Comparison of ENCODE assay signal across 12 mouse cellular contexts in genomic region chr10:18497066-18497465, GRCm38 (mm10).
"Had no signal": no experiment of that assay in that cellular context is flagged by ENCODE, and none has a peak within 500 bp of the region (broad histone marks: within the 10 kb centered on the region; RNA-seq: fewer than 3 reads in every experiment).

No protein-coding gene starts in this region.

- H3K27ac ChIP-seq: limb, embryonic 12.5 days; liver, embryonic 13.5 days; lung, embryonic 15.5 days; macrophage; stomach, postnatal 0 days had no signal

- H3K27me3 ChIP-seq: limb, embryonic 12.5 days; liver, embryonic 13.5 days; lung, embryonic 15.5 days; megakaryocyte, embryonic 14.5 days had no signal

- H3K36me3 ChIP-seq: liver, embryonic 13.5 days; lung, embryonic 15.5 days had no signal

- DNase-seq: kidney, postnatal 10 days; liver; liver, embryonic 13.5 days; liver, postnatal 0 days; lung, postnatal 14 days; thymus, postnatal 4 days had no signal

- H3K9me3 ChIP-seq: limb, embryonic 12.5 days; liver, embryonic 13.5 days; lung, embryonic 15.5 days; megakaryocyte, embryonic 14.5 days had no signal

- ATAC-seq: liver, postnatal 0 days had no signal

- H3K4me1 ChIP-seq: liver, embryonic 13.5 days; lung, embryonic 15.5 days had no signal

- H3K9ac ChIP-seq: limb, embryonic 12.5 days; liver, embryonic 13.5 days; liver, postnatal 0 days; lung, embryonic 15.5 days had no signal

- H3K4me3 ChIP-seq: limb, embryonic 12.5 days; liver, embryonic 13.5 days; lung, embryonic 15.5 days; megakaryocyte, embryonic 14.5 days had no signal

- H3K4me2 ChIP-seq: limb, embryonic 12.5 days; liver, embryonic 13.5 days; lung, embryonic 15.5 days; midbrain, embryonic 11.5 days had no signal
